Mouse (Mus musculus): ENCODE data around the gene Spem2. TPM values are rescaled to one million over a fixed set of nuclear protein-coding genes. Genes with fewer than 3 reads are reported as not detected.
A peak's percentile ranks its signal among the peaks of the same experiment; 100 is the strongest.

Gene Spem2
- total RNA-seq, 2 experiments from 2014 or later, result not detected

- DNase-seq, result peak; percentile 49 to 53
- intact Hi-C loops (cut with DNase I), result loop anchor here (2.0 to 5.0 kb wide), 2 partner anchors 34 to 40 kb away; partner anchors contain the start of gene Tmem95
Observed at GRCm38 (mm10) chr11:69836703-69837576, 18.7 kb upstream of the Spem2 start.

DNA sequence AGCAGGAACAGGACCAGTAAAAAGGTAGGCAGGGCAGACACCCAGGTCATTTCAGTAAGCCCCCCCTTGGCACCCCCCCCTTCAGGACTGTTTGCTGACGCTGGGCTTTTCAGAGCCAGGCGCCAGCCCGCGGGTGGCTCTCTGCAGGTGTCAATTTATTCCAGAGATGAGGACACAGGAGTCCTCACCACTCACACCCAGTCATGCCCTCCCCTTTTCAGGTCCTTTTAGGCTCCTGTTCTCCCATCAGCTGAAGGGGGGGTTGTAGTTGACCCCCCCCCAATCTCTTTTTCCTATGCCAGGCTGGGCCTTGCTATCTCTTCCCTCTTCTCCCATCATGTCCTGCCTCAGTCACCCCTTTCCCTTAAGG is 17.7 kb upstream of the Spem2 start:
- intact Hi-C loops (cut with DNase I), result loop anchor here (2.0 to 5.0 kb wide), 2 partner anchors 33 to 41 kb away; partner anchors contain the start of gene Tmem95
- no peak for DNase-seq

GRCm38 (mm10) chr11:69835326-69835965 is 17.2 kb upstream of the Spem2 start:
- DNase-seq, result no peak
- intact Hi-C loops (cut with DNase I), result loop anchor here (5.0 kb wide), 1 partner anchor 42 kb away; the partner anchor contains the start of gene Tmem95

DNA sequence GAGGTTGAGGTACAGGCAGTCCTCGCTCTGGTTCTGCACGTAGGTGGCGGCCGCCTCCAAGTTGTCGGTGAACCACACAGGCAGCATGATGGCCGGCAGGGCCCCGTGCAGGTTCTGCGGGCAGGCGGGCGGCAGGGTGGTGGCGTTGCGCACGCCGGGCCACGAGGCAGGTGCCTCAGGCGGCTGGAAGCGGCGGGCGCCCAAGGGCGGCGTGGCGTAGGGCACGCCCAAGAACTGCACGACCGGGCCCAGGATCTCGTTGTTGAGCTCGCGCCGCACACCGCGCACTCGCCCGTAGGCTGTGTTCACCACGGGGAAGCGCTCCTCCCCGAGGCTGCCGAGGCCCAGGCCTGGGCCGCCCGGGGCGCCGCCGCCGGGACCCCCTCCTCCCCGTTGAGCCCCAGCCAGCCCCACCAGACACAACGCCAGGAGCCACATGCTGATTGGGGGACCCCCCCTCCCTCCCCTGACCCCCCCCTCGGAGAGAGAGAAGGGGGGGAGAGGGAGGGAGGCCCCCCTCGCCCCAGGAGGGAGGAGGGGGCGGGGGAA is 15.8 kb upstream of the Spem2 start:
- no peak for DNase-seq
- intact Hi-C loops (cut with DNase I), result no loop called here

DNA sequence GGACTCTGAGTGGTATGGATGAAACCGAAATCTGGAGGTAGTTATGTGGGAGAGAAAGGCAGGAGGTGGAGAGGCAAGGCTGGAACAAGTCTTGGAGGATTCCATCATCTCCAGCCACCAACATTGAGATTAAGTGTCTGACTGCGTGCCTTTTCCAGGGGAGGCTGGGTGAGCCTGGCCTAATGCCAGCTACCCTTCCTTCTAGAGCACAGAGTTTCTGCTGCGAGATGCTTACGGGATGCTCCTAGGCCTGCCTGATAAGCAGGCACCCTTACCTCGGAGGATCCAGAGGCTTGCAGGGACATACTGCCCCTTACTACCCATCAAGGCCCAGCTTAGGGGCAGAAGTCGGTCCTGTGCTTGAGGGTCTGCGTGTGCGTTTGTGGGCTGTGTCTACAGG is 15.3 kb upstream of the Spem2 start:
- DNase-seq, result no peak
- intact Hi-C loops (cut with DNase I), result no loop called here

DNA sequence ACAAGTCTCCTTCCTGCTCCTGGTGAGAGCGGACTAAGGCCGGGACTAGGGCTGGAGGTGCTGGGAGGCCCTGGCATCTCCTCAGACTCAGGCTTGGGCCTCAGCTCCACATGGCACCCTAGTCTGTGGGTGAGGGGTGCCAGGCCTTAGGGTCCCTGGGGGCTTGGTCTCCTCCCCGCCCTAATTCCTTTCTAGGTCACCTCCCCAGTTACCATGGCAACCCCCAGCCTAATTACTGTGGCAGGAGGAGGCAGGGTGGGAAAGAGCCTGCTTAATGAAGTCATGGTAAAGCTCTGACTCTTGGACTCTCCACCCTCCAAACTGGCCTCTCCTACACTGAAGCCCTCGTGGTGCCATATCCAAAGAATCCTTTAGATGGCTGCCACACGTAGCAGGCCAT is 10.6 kb upstream of the Spem2 start:
- intact Hi-C loops (cut with DNase I), result no loop called here
- no peak for DNase-seq

GRCm38 (mm10) chr11:69823456-69823855 is 5.2 kb upstream of the Spem2 start:
- intact Hi-C loops (cut with DNase I), result no loop called here

GRCm38 (mm10) chr11:69822080-69822479 is 3.8 kb upstream of the Spem2 start, which contains the start of gene Spem1:
TSS of gene Spem1 (minus strand) at chr11:69822180.
- intact Hi-C loops (cut with DNase I), result no loop called here
- DNase-seq, result no peak

More at GRCm38 (mm10) chr11:69823456-69823855, 5.2 kb upstream of the Spem2 start:
- no peak for DNase-seq

DNA sequence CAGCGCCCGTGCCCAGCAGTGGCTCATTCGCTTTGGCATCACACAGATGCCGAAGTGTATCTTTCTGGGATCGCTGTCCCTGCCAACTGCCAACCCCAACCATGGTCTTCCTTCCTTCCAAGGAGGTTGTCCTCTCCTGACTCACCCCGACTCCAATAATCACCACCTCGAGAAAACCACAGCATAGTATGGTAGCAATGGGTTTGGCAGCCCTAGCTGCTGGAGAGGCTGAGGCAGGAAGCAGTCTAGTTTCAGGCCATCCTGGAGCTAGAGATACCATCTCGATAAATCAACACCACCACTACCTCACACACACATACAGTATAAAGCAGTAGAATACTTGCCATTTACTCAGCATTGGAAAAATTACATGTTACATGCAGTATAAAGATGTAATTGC is 606 bp upstream of the Spem2 start:
- intact Hi-C loops (cut with DNase I), result no loop called here

GRCm38 (mm10) chr11:69816520-69816919 is 1.7 kb downstream of the Spem2 start:
- no peak for DNase-seq
- intact Hi-C loops (cut with DNase I), result no loop called here

More for the DNA sequence above, 606 bp upstream of the Spem2 start:
- no peak for DNase-seq

- intact Hi-C loops (cut with DNase I), result no loop called here
Observed at GRCm38 (mm10) chr11:69815155-69815554, 3.1 kb downstream of the Spem2 start, which contains the start of gene Gm39566. TSS of gene Gm39566 (minus strand) at chr11:69815298.

DNA sequence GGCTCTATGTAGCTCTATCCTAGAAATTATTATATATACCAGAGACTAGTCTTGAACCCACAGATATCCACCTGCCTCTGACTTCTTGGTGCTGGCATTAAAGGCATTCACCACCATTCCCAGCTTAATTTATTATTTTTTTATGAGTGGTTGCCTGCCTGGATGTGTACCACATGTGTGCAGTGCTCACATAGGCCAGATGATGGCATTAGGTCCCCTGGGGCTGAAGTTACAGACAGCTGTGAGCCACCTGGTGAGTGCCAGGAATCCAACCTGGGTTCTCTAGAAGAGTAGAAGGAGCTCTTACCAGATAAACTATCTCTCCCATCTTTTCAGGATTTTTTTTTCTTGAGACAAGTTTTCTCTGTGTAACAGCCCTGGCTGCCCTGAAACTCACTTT is 8.0 kb downstream of the Spem2 start:
- DNase-seq, result no peak
- intact Hi-C loops (cut with DNase I), result no loop called here

More at GRCm38 (mm10) chr11:69815155-69815554, 3.1 kb downstream of the Spem2 start, which contains the start of gene Gm39566:
- DNase-seq, result no peak

GRCm38 (mm10) chr11:69807641-69808040 is 10.6 kb downstream of the Spem2 start:
- no peak for DNase-seq
- intact Hi-C loops (cut with DNase I), result no loop called here

- intact Hi-C loops (cut with DNase I), result no loop called here
- no peak for DNase-seq
Observed at GRCm38 (mm10) chr11:69806378-69806777, 11.9 kb downstream of the Spem2 start.

DNA sequence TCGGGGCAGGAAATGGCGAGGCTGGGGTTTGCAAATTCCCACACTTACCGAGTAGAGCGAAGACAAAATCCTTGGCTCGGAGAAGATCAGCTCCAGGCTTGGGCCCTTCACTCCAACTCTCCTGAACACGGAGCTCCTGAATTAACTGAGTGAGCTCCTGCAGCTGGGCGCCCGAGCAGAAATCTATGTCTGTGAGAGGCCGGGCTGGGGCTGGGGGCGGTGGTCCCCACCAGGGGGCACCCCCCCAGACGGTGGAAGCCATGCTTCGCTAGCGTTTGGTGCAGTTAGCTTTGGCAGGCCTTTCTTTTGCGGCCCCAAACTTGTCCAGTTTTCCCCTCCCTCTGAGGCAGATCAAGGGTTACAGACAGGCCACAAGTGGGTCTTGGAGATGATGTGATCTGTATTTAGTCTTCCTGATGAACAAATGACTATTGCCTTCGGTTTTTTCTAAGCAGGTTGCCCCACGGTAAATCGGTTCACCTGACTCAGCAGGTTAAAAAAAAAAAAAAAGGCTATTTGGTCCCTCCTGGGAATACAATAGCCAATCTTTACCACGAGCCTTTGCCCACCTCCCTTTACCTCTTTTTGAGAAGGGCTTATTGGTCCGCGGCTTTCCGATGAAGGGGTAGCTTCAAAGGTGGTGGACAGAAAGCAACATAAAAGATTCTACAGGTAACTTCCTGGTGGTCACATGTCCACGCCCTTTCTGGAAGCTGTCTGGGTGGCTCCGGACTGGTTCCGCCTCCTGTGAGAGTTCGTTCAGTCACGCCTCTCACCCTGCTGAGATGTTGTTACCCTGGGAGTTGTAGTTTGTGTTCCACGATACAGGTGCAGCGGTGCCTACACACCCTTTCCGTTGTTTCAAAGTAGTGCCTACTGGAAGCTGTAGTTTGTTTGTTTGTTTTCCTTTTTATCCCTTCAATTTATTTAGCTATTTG is 13.0 kb downstream of the Spem2 start, which contains the start of gene Tmem102:
Gene Tmem102 (minus strand): TSS at position 653 of the 938 bp plus-strand sequence.
- intact Hi-C loops (cut with DNase I), result no loop called here
- DNase-seq, result peak in 1 of 2 experiments; percentile 19

DNA sequence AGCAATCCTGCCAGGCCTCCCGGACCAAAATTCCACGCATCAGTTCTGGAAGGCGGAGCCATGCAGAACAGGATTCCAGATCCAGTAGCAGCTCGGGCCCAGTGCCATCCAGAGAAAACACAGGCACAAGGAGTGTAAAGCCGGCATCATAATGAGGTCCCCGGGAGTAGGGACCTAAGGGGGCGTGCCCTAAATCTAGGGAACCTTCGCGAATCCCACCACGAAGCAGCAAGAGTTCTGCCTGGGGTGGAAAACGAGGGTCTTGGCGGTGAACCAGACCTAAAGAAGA is 13.7 kb downstream of the Spem2 start:
- intact Hi-C loops (cut with DNase I), result no loop called here
- peak in 1 of 2 experiments; percentile 46 for DNase-seq

- intact Hi-C loops (cut with DNase I), result loop anchor here (2.0 kb wide), 3 partner anchors 33 to 73 kb away; partner anchors contain the start of genes Nlgn2 and Polr2a
- DNase-seq, result peak; percentile 84 to 86
Observed at GRCm38 (mm10) chr11:69803786-69804651, 14.2 kb downstream of the Spem2 start.

DNA sequence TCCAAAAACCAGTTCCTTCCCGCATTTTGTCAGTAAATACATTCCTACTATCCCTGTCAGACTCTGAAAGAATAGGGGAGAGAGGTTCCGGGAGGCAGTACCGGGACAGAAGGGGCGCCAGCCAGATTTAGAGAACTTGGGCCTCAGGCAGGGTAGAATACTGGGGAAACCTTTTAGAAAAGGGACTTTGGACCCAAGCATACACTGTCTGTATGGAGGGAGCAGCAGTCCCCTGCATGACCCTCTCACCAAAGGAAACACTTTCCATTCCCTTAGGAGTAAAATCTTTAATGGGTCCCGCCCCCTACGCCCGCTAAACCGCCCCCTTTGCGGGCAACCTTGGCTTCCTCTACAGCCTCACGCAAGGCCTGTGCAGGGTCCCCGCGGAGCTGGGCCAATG is 14.9 kb downstream of the Spem2 start:
- intact Hi-C loops (cut with DNase I), result loop anchor here (2.0 kb wide), 3 partner anchors 33 to 73 kb away; partner anchors contain the start of genes Nlgn2 and Polr2a
- no peak for DNase-seq

- intact Hi-C loops (cut with DNase I), result loop anchor here (2.0 kb wide), 3 partner anchors 34 to 74 kb away; partner anchors contain the start of genes Nlgn2 and Polr2a
- DNase-seq, result peak; percentile 92 to 93
Observed at GRCm38 (mm10) chr11:69802648-69803105, 15.6 kb downstream of the Spem2 start.
